Mouse (Mus musculus) bone marrow, adult 2 months (tissue): ENCODE results near the gene Tgfbrap1.

Experiments
- CTCF ChIP-seq: fragments of 200-500 bp; IDR thresholded peaks from 2 replicates; pipeline ENCODE4 v1.5.1; 2011; ENCODE audit warnings: low read length, control low read depth; ENCODE audit not compliant: control insufficient read depth, insufficient read depth
- POLR2A ChIP-seq: fragments of 200-500 bp; IDR thresholded peaks from 2 replicates; pipeline ENCODE4 v1.6.1; 2011; ENCODE audit warnings: low read depth, mild to moderate bottlenecking, control low read depth, low read length, borderline replicate concordance; ENCODE audit not compliant: control insufficient read depth

- TF ChIP-seq POLR2A (no peak), CTCF (no peak)
These were observed 28.8 kb upstream of the Tgfbrap1 start for GRCm38 (mm10) chr1:43127196-43127595.
